Mouse (Mus musculus): ENCODE measurements around the gene Smg9. TPM values are rescaled to one million over a fixed set of nuclear protein-coding genes. Genes with fewer than 3 reads are reported as not detected.

The Smg9 gene
- polyA plus RNA-seq (2012; fragmentation: generic; extraction: Trizol): 10 to 100 TPM; 16.1 to 17.6 TPM

GRCm38 (mm10) chr7:24399256-24400081 is at the start of gene Smg9:
TSS of gene Smg9 (plus strand) at chr7:24399619.

GRCm38 (mm10) chr7:24369731-24370541 is 29.5 kb upstream of the Smg9 start, which contains the start of gene Kcnn4:
TSS of gene Kcnn4 (plus strand) at chr7:24370263.

GRCm38 (mm10) chr7:24451855-24452311 is 52.5 kb downstream of the Smg9 start, which contains the start of gene Irgc1:
TSS of gene Irgc1 (minus strand) at chr7:24452297.

GRCm38 (mm10) chr7:24462388-24463319 is 63.2 kb downstream of the Smg9 start, which contains the start of gene Plaur:
TSS of gene Plaur (plus strand) at chr7:24462484.

Other genes with a start within 250 kb of the Smg9 start
- gene Zfp114, start 224.6 kb upstream of the Smg9 start, polyA plus RNA-seq (2012; fragmentation: generic; extraction: Trizol): under 1 TPM in 1 of 2 experiments, not detected in 1; 0.01 TPM
- gene Zfp111, start 188.2 kb upstream of the Smg9 start, polyA plus RNA-seq (2012; fragmentation: generic; extraction: Trizol): 1 to 10 TPM in 1 of 2 experiments, under 1 TPM in 1; 0.41 to 1.6 TPM
- under 1 TPM; 0.05 to 0.38 TPM for gene Zfp109, start 162.1 kb upstream of the Smg9 start, polyA plus RNA-seq (2012; fragmentation: generic; extraction: Trizol)
- 1 to 10 TPM in 1 of 2 experiments, under 1 TPM in 1; 0.07 to 1.8 TPM for gene Zfp108, start 144.8 kb upstream of the Smg9 start, polyA plus RNA-seq (2012; fragmentation: generic; extraction: Trizol)
- gene Zfp93, start 129.2 kb upstream of the Smg9 start, polyA plus RNA-seq (2012; fragmentation: generic; extraction: Trizol): 1 to 10 TPM in 1 of 2 experiments, under 1 TPM in 1; 0.62 to 4.0 TPM
- 10 to 100 TPM in 1 of 2 experiments, 1 to 10 TPM in 1; 1.9 to 12.7 TPM for gene Zfp61, start 98.4 kb upstream of the Smg9 start, polyA plus RNA-seq (2012; fragmentation: generic; extraction: Trizol)
- 1 to 10 TPM; 1.1 to 4.7 TPM for gene Zfp94, start 83.0 kb upstream of the Smg9 start, polyA plus RNA-seq (2012; fragmentation: generic; extraction: Trizol)
- not detected for gene Tescl, start 65.7 kb upstream of the Smg9 start, polyA plus RNA-seq (2012; fragmentation: generic; extraction: Trizol)
- gene Lypd5, start 50.4 kb upstream of the Smg9 start, polyA plus RNA-seq (2012; fragmentation: generic; extraction: Trizol): not detected
- gene Kcnn4, start 29.4 kb upstream of the Smg9 start, polyA plus RNA-seq (2012; fragmentation: generic; extraction: Trizol): 10 to 100 TPM; 28.9 to 90.8 TPM
- under 1 TPM in 1 of 2 experiments, not detected in 1; 0.07 TPM for gene Irgc1, start 52.7 kb downstream of the Smg9 start, polyA plus RNA-seq (2012; fragmentation: generic; extraction: Trizol)
- 10 to 100 TPM in 1 of 2 experiments, 1 to 10 TPM in 1; 5.0 to 32.8 TPM for gene Plaur, start 62.9 kb downstream of the Smg9 start, polyA plus RNA-seq (2012; fragmentation: generic; extraction: Trizol)
- under 1 TPM; 0.27 to 0.57 TPM for gene Cadm4, start 82.4 kb downstream of the Smg9 start, polyA plus RNA-seq (2012; fragmentation: generic; extraction: Trizol)
- 10 to 100 TPM; 25.3 to 58.2 TPM for gene Zfp428, start 107.4 kb downstream of the Smg9 start, polyA plus RNA-seq (2012; fragmentation: generic; extraction: Trizol)
- gene AC161166.1, start 112.8 kb downstream of the Smg9 start, polyA plus RNA-seq (2012; fragmentation: generic; extraction: Trizol): under 1 TPM; 0.06 to 0.09 TPM
- 10 to 100 TPM in 1 of 2 experiments, 1 to 10 TPM in 1; 2.1 to 10.9 TPM for gene Irgq, start 131.1 kb downstream of the Smg9 start, polyA plus RNA-seq (2012; fragmentation: generic; extraction: Trizol)
- gene Pinlyp, start 146.5 kb downstream of the Smg9 start, polyA plus RNA-seq (2012; fragmentation: generic; extraction: Trizol): under 1 TPM in 1 of 2 experiments, not detected in 1; 0.13 TPM
- 10 to 100 TPM; 39.6 to 44.0 TPM for gene Xrcc1, start 146.7 kb downstream of the Smg9 start, polyA plus RNA-seq (2012; fragmentation: generic; extraction: Trizol)
- gene Ethe1, start 187.9 kb downstream of the Smg9 start, polyA plus RNA-seq (2012; fragmentation: generic; extraction: Trizol): 10 to 100 TPM; 13.1 to 29.9 TPM
- gene Zfp575, start 188.0 kb downstream of the Smg9 start, polyA plus RNA-seq (2012; fragmentation: generic; extraction: Trizol): under 1 TPM in 1 of 2 experiments, not detected in 1; 0.05 TPM
- under 1 TPM; 0.46 to 0.84 TPM for gene Phldb3, start 211.1 kb downstream of the Smg9 start, polyA plus RNA-seq (2012; fragmentation: generic; extraction: Trizol)
- gene Lypd3, start 236.9 kb downstream of the Smg9 start, polyA plus RNA-seq (2012; fragmentation: generic; extraction: Trizol): not detected

All from C3H10T1/2 (cell line).